Mouse (Mus musculus): Measurements from ENCODE around the gene F5. TPM values are rescaled to one million over a fixed set of nuclear protein-coding genes. Genes with fewer than 3 reads are reported as not detected.
A peak's percentile ranks its signal among the peaks of the same experiment; 100 is the strongest.

Gene F5
- polyA plus RNA-seq, 1 experiment from 2014 or later, result 0.13 TPM

- no peak overlapping the region for H3K4me2 ChIP-seq (replicated peaks)
- ATAC-seq (ENCODE audit: low FRiP score, low read depth), result no peak
- H3K27me3 ChIP-seq, result no peaks in the 10 kb centered on the region
- H3K4me3 ChIP-seq, result no peak overlapping the region
- no peaks in the 10 kb centered on the region for H3K36me3 ChIP-seq
- no peak overlapping the region for H3K9ac ChIP-seq (replicated peaks)
- H3K4me1 ChIP-seq, result no peaks in the 10 kb centered on the region
- H3K27ac ChIP-seq (replicated peaks), result no peak overlapping the region
- no peaks in the 10 kb centered on the region for H3K9me3 ChIP-seq
- 89% methylated on average over 1 of the region's 1 CpGs for WGBS
Observed at GRCm38 (mm10) chr1:164132609-164133008, 19.0 kb upstream of the F5 start.

GRCm38 (mm10) chr1:164134101-164134500 is 17.5 kb upstream of the F5 start:
- H3K9ac ChIP-seq (replicated peaks), result no peak overlapping the region
- H3K9me3 ChIP-seq, result no peaks in the 10 kb centered on the region
- no peaks in the 10 kb centered on the region for H3K4me1 ChIP-seq
- no peak for ATAC-seq (ENCODE audit: low FRiP score, low read depth)
- H3K4me2 ChIP-seq (replicated peaks), result no peak overlapping the region
- H3K4me3 ChIP-seq, result no peak overlapping the region
- H3K36me3 ChIP-seq, result no peaks in the 10 kb centered on the region
- H3K27me3 ChIP-seq, result no peaks in the 10 kb centered on the region
- H3K27ac ChIP-seq (replicated peaks), result no peak overlapping the region
- WGBS, result 88% methylated on average over 6 of the region's 6 CpGs

- Histone ChIP-seq H3K4me3 (no peak overlapping the region), H3K27me3 (no peaks in the 10 kb centered on the region), H3K36me3 (no peaks in the 10 kb centered on the region), H3K4me2 (replicated peaks) (no peak overlapping the region), H3K9me3 (no peaks in the 10 kb centered on the region), H3K27ac (replicated peaks) (no peak overlapping the region), H3K4me1 (no peaks in the 10 kb centered on the region), H3K9ac (replicated peaks) (no peak overlapping the region)
- 73% methylated on average over 5 of the region's 5 CpGs for WGBS
- ATAC-seq (ENCODE audit: low FRiP score, low read depth), result no peak
Observed at GRCm38 (mm10) chr1:164135360-164135759, 16.3 kb upstream of the F5 start.

- no peak overlapping the region for H3K9ac ChIP-seq (replicated peaks)
- H3K36me3 ChIP-seq, result no peaks in the 10 kb centered on the region
- no peak for ATAC-seq (ENCODE audit: low FRiP score, low read depth)
- no peak overlapping the region for H3K4me3 ChIP-seq
- 84% methylated on average over 11 of the region's 11 CpGs for WGBS
- H3K27me3 ChIP-seq, result no peaks in the 10 kb centered on the region
- H3K4me1 ChIP-seq, result no peaks in the 10 kb centered on the region
- no peak overlapping the region for H3K27ac ChIP-seq (replicated peaks)
- no peak overlapping the region for H3K4me2 ChIP-seq (replicated peaks)
- H3K9me3 ChIP-seq, result no peaks in the 10 kb centered on the region
Observed at GRCm38 (mm10) chr1:164135960-164136359, 15.7 kb upstream of the F5 start.

GRCm38 (mm10) chr1:164136636-164137035 is 15.0 kb upstream of the F5 start:
- no peak for ATAC-seq (ENCODE audit: low FRiP score, low read depth)
- no peak overlapping the region for H3K4me2 ChIP-seq (replicated peaks)
- H3K27ac ChIP-seq (replicated peaks), result no peak overlapping the region
- no peaks in the 10 kb centered on the region for H3K36me3 ChIP-seq
- no peaks in the 10 kb centered on the region for H3K27me3 ChIP-seq
- 79% methylated on average over 6 of the region's 6 CpGs for WGBS
- H3K4me3 ChIP-seq, result no peak overlapping the region
- no peaks in the 10 kb centered on the region for H3K4me1 ChIP-seq
- H3K9me3 ChIP-seq, result no peaks in the 10 kb centered on the region
- H3K9ac ChIP-seq (replicated peaks), result no peak overlapping the region

- H3K27ac ChIP-seq (replicated peaks), result no peak overlapping the region
- 11% methylated on average over 5 of the region's 5 CpGs for WGBS
- ATAC-seq (ENCODE audit: low FRiP score, low read depth), result peak; percentile 88
- H3K4me2 ChIP-seq (replicated peaks), result no peak overlapping the region; the same call in 1 of the 2 replicates
- H3K4me1 ChIP-seq, result no peaks in the 10 kb centered on the region
- no peaks in the 10 kb centered on the region for H3K9me3 ChIP-seq
- no peak overlapping the region for H3K4me3 ChIP-seq
- no peaks in the 10 kb centered on the region for H3K27me3 ChIP-seq
- no peaks in the 10 kb centered on the region for H3K36me3 ChIP-seq
- no peak overlapping the region for H3K9ac ChIP-seq (replicated peaks)
Observed at GRCm38 (mm10) chr1:164138365-164139130, 13.1 kb upstream of the F5 start.

GRCm38 (mm10) chr1:164139464-164139863 is 12.2 kb upstream of the F5 start:
- Histone ChIP-seq H3K36me3 (no peaks in the 10 kb centered on the region), H3K4me1 (no peaks in the 10 kb centered on the region), H3K4me3 (no peak overlapping the region), H3K9me3 (no peaks in the 10 kb centered on the region), H3K27me3 (no peaks in the 10 kb centered on the region), H3K4me2 (replicated peaks) (no peak overlapping the region), H3K9ac (replicated peaks) (no peak overlapping the region), H3K27ac (replicated peaks) (no peak overlapping the region)
- no peak for ATAC-seq (ENCODE audit: low FRiP score, low read depth)
- 78% methylated on average over 4 of the region's 4 CpGs for WGBS

GRCm38 (mm10) chr1:164149083-164149482 is 2.6 kb upstream of the F5 start:
- H3K27ac ChIP-seq (replicated peaks), result no peak overlapping the region
- 95% methylated on average over 7 of the region's 7 CpGs for WGBS
- no peak overlapping the region for H3K9ac ChIP-seq (replicated peaks)
- H3K4me1 ChIP-seq, result peaks cover 4% of the 10 kb centered on the region; the same call in 1 of the 2 replicates
- no peak overlapping the region for H3K4me2 ChIP-seq (replicated peaks)
- H3K4me3 ChIP-seq, result no peak overlapping the region
- ATAC-seq (ENCODE audit: low FRiP score, low read depth), result no peak
- H3K36me3 ChIP-seq, result no peaks in the 10 kb centered on the region
- no peaks in the 10 kb centered on the region for H3K9me3 ChIP-seq
- H3K27me3 ChIP-seq, result 0 out of 2 replicates have a peak, but pooled peaks cover 4% of the 10 kb centered on the region

- no peaks in the 10 kb centered on the region for H3K9me3 ChIP-seq
- H3K4me3 ChIP-seq, result no peak overlapping the region
- no peak overlapping the region for H3K27ac ChIP-seq (replicated peaks)
- 0 out of 2 replicates have a peak, but pooled peaks cover 4% of the 10 kb centered on the region for H3K27me3 ChIP-seq
- no peak overlapping the region for H3K4me2 ChIP-seq (replicated peaks)
- 91% methylated on average over 5 of the region's 5 CpGs for WGBS
- H3K9ac ChIP-seq (replicated peaks), result no peak overlapping the region
- H3K36me3 ChIP-seq, result no peaks in the 10 kb centered on the region
- H3K4me1 ChIP-seq, result peaks cover 4% of the 10 kb centered on the region; the same call in 1 of the 2 replicates
- no peak for ATAC-seq (ENCODE audit: low FRiP score, low read depth)
Observed at GRCm38 (mm10) chr1:164152836-164153235, 1.2 kb downstream of the F5 start.

- H3K9ac ChIP-seq (replicated peaks), result no peak overlapping the region
- H3K4me3 ChIP-seq, result no peak overlapping the region
- no peak overlapping the region for H3K27ac ChIP-seq (replicated peaks)
- 0 out of 2 replicates have a peak, but pooled peaks cover 4% of the 10 kb centered on the region for H3K27me3 ChIP-seq
- WGBS, result 84% methylated on average over 3 of the region's 3 CpGs
- ATAC-seq (ENCODE audit: low FRiP score, low read depth), result no peak
- peaks cover 4% of the 10 kb centered on the region; the same call in 1 of the 2 replicates for H3K4me1 ChIP-seq
- H3K36me3 ChIP-seq, result no peaks in the 10 kb centered on the region
- no peaks in the 10 kb centered on the region for H3K9me3 ChIP-seq
- H3K4me2 ChIP-seq (replicated peaks), result no peak overlapping the region
Observed at GRCm38 (mm10) chr1:164154983-164155382, 3.3 kb downstream of the F5 start.

GRCm38 (mm10) chr1:164158571-164158970 is 6.9 kb downstream of the F5 start:
- Histone ChIP-seq H3K4me1 (no peaks in the 10 kb centered on the region), H3K4me3 (no peak overlapping the region), H3K27ac (replicated peaks) (no peak overlapping the region), H3K27me3 (no peaks in the 10 kb centered on the region), H3K9me3 (no peaks in the 10 kb centered on the region), H3K36me3 (no peaks in the 10 kb centered on the region), H3K9ac (replicated peaks) (no peak overlapping the region), H3K4me2 (replicated peaks) (no peak overlapping the region)
- 76% methylated on average over 4 of the region's 4 CpGs for WGBS
- ATAC-seq (ENCODE audit: low FRiP score, low read depth), result no peak

- Histone ChIP-seq H3K36me3 (no peaks in the 10 kb centered on the region), H3K27me3 (no peaks in the 10 kb centered on the region), H3K4me3 (no peak overlapping the region), H3K4me2 (replicated peaks) (no peak overlapping the region), H3K9ac (replicated peaks) (no peak overlapping the region), H3K27ac (replicated peaks) (no peak overlapping the region), H3K9me3 (no peaks in the 10 kb centered on the region), H3K4me1 (no peaks in the 10 kb centered on the region)
- WGBS, result 96% methylated on average over 2 of the region's 2 CpGs
- no peak for ATAC-seq (ENCODE audit: low FRiP score, low read depth)
Observed at GRCm38 (mm10) chr1:164159781-164160180, 8.1 kb downstream of the F5 start.

- Histone ChIP-seq H3K27me3 (no peaks in the 10 kb centered on the region), H3K9me3 (no peaks in the 10 kb centered on the region), H3K36me3 (no peaks in the 10 kb centered on the region), H3K4me3 (no peak overlapping the region), H3K9ac (replicated peaks) (no peak overlapping the region), H3K27ac (replicated peaks) (no peak overlapping the region), H3K4me2 (replicated peaks) (no peak overlapping the region), H3K4me1 (no peaks in the 10 kb centered on the region)
- 83% methylated on average over 5 of the region's 5 CpGs for WGBS
- no peak for ATAC-seq (ENCODE audit: low FRiP score, low read depth)
Observed at GRCm38 (mm10) chr1:164162745-164163144, 11.1 kb downstream of the F5 start.

All from midbrain, embryonic 12.5 days (tissue).